Mouse (Mus musculus): ENCODE data around the gene 1700034I23Rik. TPM values are rescaled to one million over a fixed set of nuclear protein-coding genes. Genes with fewer than 3 reads are reported as not detected.
"Not testable (repeated sequence)": the region's sequence is repeated elsewhere in the genome, so short reads cannot be mapped to it uniquely, and the experiment has no call there.

Gene 1700034I23Rik
- polyA plus RNA-seq, 1 experiment from 2014 or later: 0.36 TPM

DNA sequence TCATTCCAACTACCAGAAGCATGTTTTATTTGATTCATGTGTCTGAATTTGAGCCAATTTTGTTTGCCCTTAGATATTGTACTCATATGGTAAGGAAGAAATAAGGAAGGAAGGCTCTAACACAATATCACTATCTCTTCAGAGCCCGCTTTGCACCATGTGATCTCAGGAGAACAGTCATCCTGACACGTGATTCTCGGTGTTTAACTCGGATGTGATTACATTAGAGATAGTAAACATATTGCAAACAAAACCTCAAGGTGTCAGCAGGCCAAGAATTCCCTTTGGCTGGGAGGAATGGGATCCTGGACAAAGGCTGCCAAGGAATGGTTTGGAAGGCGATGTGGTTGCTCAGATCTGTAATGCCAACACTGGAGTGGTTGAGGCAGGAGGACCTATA lies 35.8 kb upstream of the 1700034I23Rik start:
- 0 out of 2 replicates have a peak, but pooled peaks cover 2% of the 10 kb centered on the region for H3K9me3 ChIP-seq (ENCODE audit: control insufficient read depth, low read length)
- no peak overlapping the region for H3K9ac ChIP-seq (ENCODE audit: low read length)
- no peaks in the 10 kb centered on the region for H3K27me3 ChIP-seq (ENCODE audit: control insufficient read depth, insufficient read depth, low read length)
- no peak overlapping the region for H3K4me3 ChIP-seq (ENCODE audit: control insufficient read depth in 1 of 2, insufficient read depth in 1 of 2, low read depth in 1 of 2, low read length in 2 of 2)
- peaks cover 22% of the 10 kb centered on the region for H3K36me3 ChIP-seq (ENCODE audit: control insufficient read depth, insufficient read depth, low read length)
- H3K4me1 ChIP-seq (ENCODE audit: control insufficient read depth in 2 of 2, insufficient read depth in 2 of 2, low read length in 2 of 2): no peaks in the 10 kb centered on the region
- no peak for ATAC-seq (ENCODE audit: insufficient number of reproducible peaks, insufficient read depth, low FRiP score, low read depth)
- H3K4me2 ChIP-seq (ENCODE audit: low read length): no peak overlapping the region
- no peak overlapping the region for H3K27ac ChIP-seq (replicated peaks in 1 of 2; ENCODE audit: control insufficient read depth in 1 of 2, insufficient read depth in 1 of 2, low read depth in 2 of 2, low read length in 2 of 2)
- 82% methylated on average over 5 of the region's 5 CpGs for WGBS

DNA sequence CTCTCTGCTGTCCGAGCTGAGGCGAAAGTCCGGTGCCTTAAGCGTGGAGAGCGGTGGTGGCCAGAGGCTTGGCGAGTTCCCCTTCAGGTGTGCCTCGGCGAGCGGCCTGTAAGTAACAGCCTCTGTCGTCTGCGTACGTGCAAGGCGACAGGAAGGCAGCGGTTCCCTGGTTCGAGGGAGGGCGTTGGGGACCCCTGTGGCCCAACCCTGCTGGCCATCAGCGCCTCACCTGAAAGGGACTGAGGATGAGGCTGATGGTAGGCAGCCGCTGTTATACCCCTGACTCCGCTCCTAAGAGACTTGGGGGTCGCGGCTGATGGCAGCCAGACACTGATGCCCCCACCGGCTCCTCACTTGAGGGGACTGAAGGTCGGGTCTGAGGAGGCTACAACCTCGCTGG lies 8.0 kb downstream of the 1700034I23Rik start:
- WGBS: 0% methylated on average over 20 of the region's 24 CpGs
- H3K27ac ChIP-seq (replicated peaks in 1 of 2; ENCODE audit: control insufficient read depth in 1 of 2, insufficient read depth in 1 of 2, low read depth in 2 of 2, low read length in 2 of 2): peak overlapping the region; percentile 55 to 60; a peak in 3 of 4 replicates
- not testable (repeated sequence) for H3K36me3 ChIP-seq (ENCODE audit: control insufficient read depth, insufficient read depth, low read length); H3K9me3 ChIP-seq (ENCODE audit: control insufficient read depth, low read length); H3K4me1 ChIP-seq (ENCODE audit: control insufficient read depth in 2 of 2, insufficient read depth in 2 of 2, low read length in 2 of 2); H3K27me3 ChIP-seq (ENCODE audit: control insufficient read depth, insufficient read depth, low read length)
- H3K9ac ChIP-seq (ENCODE audit: low read length): peak overlapping the region; percentile 78
- ATAC-seq (ENCODE audit: insufficient number of reproducible peaks, insufficient read depth, low FRiP score, low read depth): peak; percentile 24
- peak overlapping the region; percentile 54 to 58 for H3K4me3 ChIP-seq (ENCODE audit: control insufficient read depth in 1 of 2, insufficient read depth in 1 of 2, low read depth in 1 of 2, low read length in 2 of 2)
- peak overlapping the region; percentile 72 for H3K4me2 ChIP-seq (ENCODE audit: low read length)

DNA sequence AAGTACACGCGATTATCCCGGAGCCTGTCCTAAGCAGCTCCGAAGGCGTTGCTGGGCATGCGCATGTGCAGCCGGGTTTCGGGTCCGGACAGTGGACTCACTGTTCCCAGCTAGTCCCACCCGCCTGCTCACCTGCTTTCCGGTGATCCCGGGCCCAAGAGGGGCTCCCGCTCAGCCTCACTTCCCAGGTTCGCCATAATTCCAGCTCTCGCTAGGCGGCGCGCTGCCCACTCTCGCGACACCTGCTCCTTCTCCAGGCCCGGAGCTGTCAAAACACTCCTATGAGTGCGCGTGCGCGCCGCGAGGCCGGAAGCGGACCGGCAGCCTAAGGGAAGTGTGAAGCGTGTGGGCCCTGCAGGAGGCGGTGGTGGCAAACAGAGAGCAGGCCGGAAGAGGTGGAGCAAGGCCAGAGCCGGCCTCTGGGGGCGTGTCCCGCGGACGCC lies 8.5 kb downstream of the 1700034I23Rik start:
- peak overlapping the region; percentile 77 for H3K9ac ChIP-seq (ENCODE audit: low read length)
- H3K4me1 ChIP-seq (ENCODE audit: control insufficient read depth in 2 of 2, insufficient read depth in 2 of 2, low read length in 2 of 2); H3K36me3 ChIP-seq (ENCODE audit: control insufficient read depth, insufficient read depth, low read length); H3K9me3 ChIP-seq (ENCODE audit: control insufficient read depth, low read length); H3K27me3 ChIP-seq (ENCODE audit: control insufficient read depth, insufficient read depth, low read length): not testable (repeated sequence)
- under 1% methylated on average over 38 of the region's 38 CpGs for WGBS
- peak overlapping the region; percentile 3 to 57; a peak in 1 of 4 replicates for H3K27ac ChIP-seq (replicated peaks in 1 of 2; ENCODE audit: control insufficient read depth in 1 of 2, insufficient read depth in 1 of 2, low read depth in 2 of 2, low read length in 2 of 2)
- ATAC-seq (ENCODE audit: insufficient number of reproducible peaks, insufficient read depth, low FRiP score, low read depth): peak; percentile 100
- peak overlapping the region; percentile 54 to 58 for H3K4me3 ChIP-seq (ENCODE audit: control insufficient read depth in 1 of 2, insufficient read depth in 1 of 2, low read depth in 1 of 2, low read length in 2 of 2)
- peak overlapping the region; percentile 67 for H3K4me2 ChIP-seq (ENCODE audit: low read length)

DNA sequence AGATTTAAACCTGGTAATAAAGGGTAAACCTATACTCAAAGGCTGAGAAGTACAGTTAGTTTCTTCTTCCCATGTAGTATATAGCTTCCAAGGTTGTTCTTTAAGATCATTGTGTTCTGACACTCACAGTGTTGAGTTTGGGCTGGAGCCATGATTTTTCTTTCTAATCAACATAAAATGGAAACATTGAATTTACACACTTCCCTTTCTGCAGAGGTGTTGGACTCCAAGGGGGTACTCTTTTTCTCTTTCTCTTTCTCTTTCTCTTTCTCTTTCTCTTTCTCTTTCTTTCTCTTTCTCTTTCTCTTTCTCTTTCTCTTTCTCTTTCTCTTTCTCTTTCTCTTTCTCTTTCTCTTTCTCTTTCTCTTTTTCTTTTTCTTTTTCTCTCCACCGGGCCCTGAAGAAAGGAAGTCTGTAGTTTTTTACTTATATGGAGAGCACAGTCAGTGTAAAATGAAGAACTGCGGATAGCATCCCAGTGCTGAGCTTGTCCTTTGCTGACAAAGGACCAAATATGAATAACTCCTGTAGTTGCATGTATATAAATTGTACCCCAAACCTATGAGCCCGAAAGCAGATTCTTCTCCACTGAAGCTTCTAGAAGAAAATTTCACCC lies 49.1 kb downstream of the 1700034I23Rik start:
- H3K9ac ChIP-seq (ENCODE audit: low read length); H3K27me3 ChIP-seq (ENCODE audit: control insufficient read depth, insufficient read depth, low read length); H3K36me3 ChIP-seq (ENCODE audit: control insufficient read depth, insufficient read depth, low read length); H3K27ac ChIP-seq (replicated peaks in 1 of 2; ENCODE audit: control insufficient read depth in 1 of 2, insufficient read depth in 1 of 2, low read depth in 2 of 2, low read length in 2 of 2); H3K4me3 ChIP-seq (ENCODE audit: control insufficient read depth in 1 of 2, insufficient read depth in 1 of 2, low read depth in 1 of 2, low read length in 2 of 2); H3K4me1 ChIP-seq (ENCODE audit: control insufficient read depth in 2 of 2, insufficient read depth in 2 of 2, low read length in 2 of 2); ATAC-seq (ENCODE audit: insufficient number of reproducible peaks, insufficient read depth, low FRiP score, low read depth); H3K4me2 ChIP-seq (ENCODE audit: low read length); H3K9me3 ChIP-seq (ENCODE audit: control insufficient read depth, low read length): not testable (repeated sequence)
- WGBS: 84% methylated on average over 3 of the region's 3 CpGs

Other genes with a start within 250 kb of the 1700034I23Rik start
- 1.00 and 1.1 TPM in 2 replicates for gene Slc25a31, start 193.7 kb downstream of the 1700034I23Rik start, polyA plus RNA-seq (2014; fragmentation: Nextera tagmentation; extraction: Ambion mirVana)
- gene Hspa4l, start 158.0 kb downstream of the 1700034I23Rik start, polyA plus RNA-seq (2014; fragmentation: Nextera tagmentation; extraction: Ambion mirVana): 34.2 and 35.5 TPM in 2 replicates
- gene Plk4, start 102.5 kb downstream of the 1700034I23Rik start, polyA plus RNA-seq (2014; fragmentation: Nextera tagmentation; extraction: Ambion mirVana): 32.0 and 34.6 TPM in 2 replicates
- gene Mfsd8, start 55.7 kb downstream of the 1700034I23Rik start, polyA plus RNA-seq (2014; fragmentation: Nextera tagmentation; extraction: Ambion mirVana): 6.9 and 7.9 TPM in 2 replicates
- gene Abhd18, start 55.6 kb downstream of the 1700034I23Rik start, polyA plus RNA-seq (2014; fragmentation: Nextera tagmentation; extraction: Ambion mirVana): 18.9 and 19.8 TPM in 2 replicates
- 14.5 and 15.7 TPM in 2 replicates for gene Larp1b, start 47.3 kb upstream of the 1700034I23Rik start, polyA plus RNA-seq (2014; fragmentation: Nextera tagmentation; extraction: Ambion mirVana)
- gene Pgrmc2, start 180.5 kb upstream of the 1700034I23Rik start, polyA plus RNA-seq (2014; fragmentation: Nextera tagmentation; extraction: Ambion mirVana): 32.7 and 39.7 TPM in 2 replicates

Measured in heart, embryonic 14.5 days (tissue).